Mouse (Mus musculus) liver, embryonic 15.5 days (tissue): ENCODE results near the gene Mgll. TPM values are rescaled to one million over a fixed set of nuclear protein-coding genes. Genes with fewer than 3 reads are reported as not detected.

Source experiments
- ATAC-seq: fragments of 200-750 bp; cut with Nextera tagmentation; 2 replicates; pipeline ENCODE4 v1.8.0; 2017; ENCODE audit warnings: moderate number of reproducible peaks, mild to moderate bottlenecking, moderate library complexity; ENCODE audit not compliant: insufficient read depth
- H3K27ac ChIP-seq: fragments of 300-500 bp; sonication (generic); replicated peaks from 2 replicates; pipeline ENCODE4 v1.5.1; 2015; ENCODE audit warnings: mild to moderate bottlenecking, inconsistent platforms
- H3K27me3 ChIP-seq: fragments of 300-500 bp; sonication (generic); 2 replicates; pipeline ENCODE4 v1.6.1; 2015; ENCODE audit warnings: mild to moderate bottlenecking, inconsistent platforms
- H3K36me3 ChIP-seq: fragments of 300-500 bp; sonication (generic); replicated peaks from 2 replicates; pipeline ENCODE4 v1.6.1; 2015; ENCODE audit warnings: moderate library complexity, mild to moderate bottlenecking, inconsistent platforms
- H3K4me1 ChIP-seq: fragments of 300-500 bp; sonication (generic); replicated peaks from 2 replicates; pipeline ENCODE4 v1.6.1; 2015; ENCODE audit warnings: inconsistent platforms
- H3K4me2 ChIP-seq: fragments of 300-500 bp; sonication (generic); 2 replicates; pipeline ENCODE4 v1.6.1; 2015; ENCODE audit warnings: moderate library complexity, mild to moderate bottlenecking, inconsistent platforms
- H3K4me3 ChIP-seq: fragments of 300-500 bp; sonication (generic); replicated peaks from 2 replicates; pipeline ENCODE4 v1.5.1; 2015; ENCODE audit warnings: mild to moderate bottlenecking, inconsistent platforms
- H3K9ac ChIP-seq: fragments of 300-500 bp; sonication (generic); 2 replicates; pipeline ENCODE4 v1.6.1; 2015; ENCODE audit warnings: moderate library complexity, mild to moderate bottlenecking, inconsistent platforms
- H3K9me3 ChIP-seq: fragments of 300-500 bp; sonication (generic); replicated peaks from 2 replicates; pipeline ENCODE4 v1.6.1; 2016; ENCODE audit warnings: inconsistent platforms
- WGBS: fragments of 180-500 bp; shearing (Covaris S2); methylation state at CpG from one replicate; pipeline ENCODE4 v1.1.7; 2015; ENCODE audit warnings: mixed read lengths; ENCODE audit not compliant: insufficient replicate concordance; 5-methylcytosine and 5-hydroxymethylcytosine counted together
- polyA plus RNA-seq: library from polyadenylated mRNA; unstranded; fragments of >200 nt; fragmentation: Nextera tagmentation; extraction: Ambion mirVana; gene quantifications from 2 replicates; pipeline ENCODE4 v1.2.1, GENCODE M21; 2015

Mgll gene
- polyA plus RNA-seq, 1 experiment from 2014 or later, result 69.7 TPM

GRCm38 (mm10) chr6:88718033-88718725 is 6.0 kb upstream of the Mgll start:
- no peaks in the 10 kb centered on the region for H3K9me3 ChIP-seq
- WGBS, result 72% methylated on average over 7 of the region's 7 CpGs
- no peak overlapping the region for H3K4me2 ChIP-seq
- H3K9ac ChIP-seq, result no peak overlapping the region
- no peak overlapping the region for H3K4me3 ChIP-seq
- H3K4me1 ChIP-seq, result peaks cover 10% of the 10 kb centered on the region
- no peak overlapping the region for H3K27ac ChIP-seq
- no peaks in the 10 kb centered on the region for H3K36me3 ChIP-seq
- H3K27me3 ChIP-seq, result peaks cover 25% of the 10 kb centered on the region
- no peak for ATAC-seq

- H3K4me1 ChIP-seq, result peaks cover 27% of the 10 kb centered on the region
- H3K4me3 ChIP-seq, result no peak overlapping the region
- H3K9me3 ChIP-seq, result no peaks in the 10 kb centered on the region
- 70% methylated on average over 3 of the region's 3 CpGs for WGBS
- H3K4me2 ChIP-seq, result no peak overlapping the region
- no peak for ATAC-seq
- 0 out of 2 replicates have a peak, but pooled peaks cover under 1% of the 10 kb centered on the region for H3K36me3 ChIP-seq
- H3K27ac ChIP-seq, result no peak overlapping the region
- H3K27me3 ChIP-seq, result peaks cover 14% of the 10 kb centered on the region; the same call in 1 of the 2 replicates
- no peak overlapping the region for H3K9ac ChIP-seq
Measured at GRCm38 (mm10) chr6:88721059-88721458, 3.2 kb upstream of the Mgll start.

GRCm38 (mm10) chr6:88722906-88723305 is 1.3 kb upstream of the Mgll start:
- peaks cover 10% of the 10 kb centered on the region; the same call in 1 of the 2 replicates for H3K27me3 ChIP-seq
- 0 out of 2 replicates have a peak overlapping the region, but pooled peaks have one; percentile 21 for H3K27ac ChIP-seq
- no peaks in the 10 kb centered on the region for H3K9me3 ChIP-seq
- 91% methylated on average over 2 of the region's 2 CpGs for WGBS
- peaks cover 45% of the 10 kb centered on the region for H3K4me1 ChIP-seq
- H3K4me3 ChIP-seq, result no peak overlapping the region
- no peak overlapping the region for H3K9ac ChIP-seq
- no peak overlapping the region for H3K4me2 ChIP-seq
- ATAC-seq, result no peak
- peaks cover 19% of the 10 kb centered on the region for H3K36me3 ChIP-seq

- Histone ChIP-seq H3K4me3 (peak overlapping the region; percentile 90), H3K4me1 (peaks cover 53% of the 10 kb centered on the region), H3K9me3 (no peaks in the 10 kb centered on the region), H3K4me2 (peak overlapping the region; percentile 95), H3K27ac (peak overlapping the region; percentile 95), H3K27me3 (0 out of 2 replicates have a peak, but pooled peaks cover 10% of the 10 kb centered on the region), H3K9ac (peak overlapping the region; percentile 90), H3K36me3 (peaks cover 28% of the 10 kb centered on the region)
- peak; percentile 63 for ATAC-seq
- WGBS, result 21% methylated on average over 14 of the region's 14 CpGs
Measured at GRCm38 (mm10) chr6:88723806-88724312, 353 bp upstream of the Mgll start.

- Histone ChIP-seq H3K9ac (peak overlapping the region; percentile 90), H3K36me3 (peaks cover 34% of the 10 kb centered on the region), H3K9me3 (no peaks in the 10 kb centered on the region), H3K27ac (peak overlapping the region; percentile 95), H3K4me2 (peak overlapping the region; percentile 95), H3K4me1 (peaks cover 71% of the 10 kb centered on the region), H3K27me3 (0 out of 2 replicates have a peak, but pooled peaks cover 7% of the 10 kb centered on the region), H3K4me3 (peak overlapping the region; percentile 90)
- ATAC-seq, result no peak
- 58% methylated on average over 7 of the region's 7 CpGs for WGBS
Measured at GRCm38 (mm10) chr6:88725590-88725989, 1.4 kb downstream of the Mgll start.

GRCm38 (mm10) chr6:88726252-88727211 is 2.3 kb downstream of the Mgll start:
- peak overlapping the region; percentile 95 for H3K4me2 ChIP-seq
- peak overlapping the region; percentile 90 for H3K9ac ChIP-seq
- 66% methylated on average over 9 of the region's 9 CpGs for WGBS
- H3K4me3 ChIP-seq, result peak overlapping the region; percentile 90
- H3K27me3 ChIP-seq, result 0 out of 2 replicates have a peak, but pooled peaks cover 7% of the 10 kb centered on the region
- peaks cover 80% of the 10 kb centered on the region for H3K4me1 ChIP-seq
- H3K9me3 ChIP-seq, result no peaks in the 10 kb centered on the region
- H3K36me3 ChIP-seq, result peaks cover 34% of the 10 kb centered on the region
- H3K27ac ChIP-seq, result peak overlapping the region; percentile 95
- no peak for ATAC-seq

- Histone ChIP-seq H3K27ac (peak overlapping the region; percentile 95), H3K4me2 (peak overlapping the region; percentile 95), H3K4me1 (peaks cover 86% of the 10 kb centered on the region), H3K27me3 (0 out of 2 replicates have a peak, but pooled peaks cover 7% of the 10 kb centered on the region), H3K9ac (peak overlapping the region; percentile 90; the same call in 1 of the 2 replicates), H3K9me3 (no peaks in the 10 kb centered on the region), H3K4me3 (peak overlapping the region; percentile 90), H3K36me3 (peaks cover 40% of the 10 kb centered on the region)
- WGBS, result 86% methylated on average over 5 of the region's 5 CpGs
- no peak for ATAC-seq
Measured at GRCm38 (mm10) chr6:88727490-88727889, 3.3 kb downstream of the Mgll start.

- Histone ChIP-seq H3K36me3 (peaks cover 46% of the 10 kb centered on the region), H3K9ac (no peak overlapping the region), H3K4me3 (no peak overlapping the region), H3K27ac (peak overlapping the region; percentile 95), H3K27me3 (0 out of 2 replicates have a peak, but pooled peaks cover 4% of the 10 kb centered on the region), H3K4me1 (peaks cover 86% of the 10 kb centered on the region), H3K9me3 (no peaks in the 10 kb centered on the region), H3K4me2 (peak overlapping the region; percentile 95; the same call in 1 of the 2 replicates)
- ATAC-seq, result no peak
- WGBS, result 86% methylated on average over 7 of the region's 7 CpGs
Measured at GRCm38 (mm10) chr6:88728054-88728453, 3.8 kb downstream of the Mgll start.

GRCm38 (mm10) chr6:88728515-88728914 is 4.3 kb downstream of the Mgll start:
- no peak overlapping the region for H3K4me2 ChIP-seq
- peaks cover 51% of the 10 kb centered on the region for H3K36me3 ChIP-seq
- no peak overlapping the region for H3K9ac ChIP-seq
- peaks cover 86% of the 10 kb centered on the region for H3K4me1 ChIP-seq
- H3K4me3 ChIP-seq, result no peak overlapping the region
- ATAC-seq, result no peak
- H3K9me3 ChIP-seq, result no peaks in the 10 kb centered on the region
- H3K27ac ChIP-seq, result peak overlapping the region; percentile 95
- H3K27me3 ChIP-seq, result no peaks in the 10 kb centered on the region
- 89% methylated on average over 5 of the region's 5 CpGs for WGBS

- Histone ChIP-seq H3K4me3 (peak overlapping the region; percentile 22), H3K4me2 (peak overlapping the region; percentile 64), H3K9me3 (no peaks in the 10 kb centered on the region), H3K27me3 (no peaks in the 10 kb centered on the region), H3K4me1 (peaks cover 98% of the 10 kb centered on the region), H3K9ac (peak overlapping the region; percentile 58), H3K36me3 (peaks cover 70% of the 10 kb centered on the region), H3K27ac (peak overlapping the region; percentile 95)
- WGBS, result 18% methylated on average over 11 of the region's 11 CpGs
- peak; percentile 99 for ATAC-seq
Measured at GRCm38 (mm10) chr6:88731211-88731751, 7.1 kb downstream of the Mgll start.
